Mouse (Mus musculus) hindbrain, embryonic 16.5 days (tissue): ENCODE results near the gene Faf1. TPM values are rescaled to one million over a fixed set of nuclear protein-coding genes. Genes with fewer than 3 reads are reported as not detected.

ENCODE experiments used
- ATAC-seq: fragments of 200-750 bp; cut with Nextera tagmentation; 2 replicates; pipeline ENCODE4 v1.8.0; 2017; ENCODE audit warnings: moderate TSS enrichment, moderate library complexity
- H3K27ac ChIP-seq: fragments of 300-500 bp; sonication (generic); 2 replicates; pipeline ENCODE4 v1.5.1; 2014; ENCODE audit warnings: low read depth, mild to moderate bottlenecking, control low read depth, low read length, moderate library complexity
- H3K27me3 ChIP-seq: fragments of 300-500 bp; sonication (generic); replicated peaks from 2 replicates; pipeline ENCODE4 v1.6.1; 2014; ENCODE audit warnings: low read length; ENCODE audit not compliant: control insufficient read depth, insufficient read depth
- H3K36me3 ChIP-seq: fragments of 300-500 bp; sonication (generic); 2 replicates; pipeline ENCODE4 v1.6.1; 2014; ENCODE audit warnings: mild to moderate bottlenecking, low read length, moderate library complexity, mixed read lengths; ENCODE audit not compliant: control insufficient read depth, insufficient read depth
- H3K4me1 ChIP-seq: fragments of 300-500 bp; sonication (generic); 2 replicates; pipeline ENCODE4 v1.6.1; 2014; ENCODE audit warnings: low read depth, low read length; ENCODE audit not compliant: control insufficient read depth, insufficient read depth
- H3K4me2 ChIP-seq: fragments of 300-500 bp; sonication (generic); 2 replicates; pipeline ENCODE4 v1.6.1; 2014; ENCODE audit warnings: mild to moderate bottlenecking, low read length, control low read depth, moderate library complexity
- H3K4me3 ChIP-seq: fragments of 300-500 bp; sonication (generic); 2 replicates; pipeline ENCODE4 v1.5.1; 2014; ENCODE audit warnings: mild to moderate bottlenecking, low read length, control low read depth, moderate library complexity
- H3K9ac ChIP-seq: fragments of 300-500 bp; sonication (generic); 2 replicates; pipeline ENCODE4 v1.6.1; 2014; ENCODE audit warnings: low read depth, mild to moderate bottlenecking, control low read depth, low read length, moderate library complexity
- H3K9me3 ChIP-seq: fragments of 300-500 bp; sonication (generic); 2 replicates; pipeline ENCODE4 v1.6.1; 2014; ENCODE audit warnings: mild to moderate bottlenecking, low read length, moderate library complexity; ENCODE audit not compliant: control insufficient read depth
- WGBS: fragments of 180-500 bp; shearing (Covaris S2); extraction: QIAGEN DNeasy Blood & Tissue Kit; methylation state at CpG from one replicate; pipeline ENCODE4 v1.1.7; 2014; 5-methylcytosine and 5-hydroxymethylcytosine counted together
- polyA plus RNA-seq: library from polyadenylated mRNA; unstranded; fragments of >200 nt; fragmentation: Nextera tagmentation; extraction: Ambion mirVana; gene quantifications from 2 replicates; pipeline ENCODE4 v1.2.1, GENCODE M21; 2015

The Faf1 gene
- polyA plus RNA-seq, 1 experiment from 2014 or later: 25.0 TPM

GRCm38 (mm10) chr4:109653251-109653650 lies 23.1 kb upstream of the Faf1 start:
- peaks cover 20% of the 10 kb centered on the region for H3K27me3 ChIP-seq
- H3K4me2 ChIP-seq: no peak overlapping the region
- no peak overlapping the region for H3K9ac ChIP-seq
- H3K9me3 ChIP-seq: no peaks in the 10 kb centered on the region
- H3K4me1 ChIP-seq: peaks cover 5% of the 10 kb centered on the region
- H3K27ac ChIP-seq: no peak overlapping the region
- no peaks in the 10 kb centered on the region for H3K36me3 ChIP-seq
- ATAC-seq: no peak
- H3K4me3 ChIP-seq: no peak overlapping the region

GRCm38 (mm10) chr4:109654701-109655100 lies 21.7 kb upstream of the Faf1 start:
- peaks cover 21% of the 10 kb centered on the region for H3K27me3 ChIP-seq
- H3K9me3 ChIP-seq: no peaks in the 10 kb centered on the region
- WGBS: 65% methylated on average over 2 of the region's 2 CpGs
- no peak for ATAC-seq
- no peak overlapping the region for H3K4me2 ChIP-seq
- no peak overlapping the region for H3K27ac ChIP-seq
- H3K9ac ChIP-seq: no peak overlapping the region
- peaks cover 5% of the 10 kb centered on the region for H3K4me1 ChIP-seq
- no peaks in the 10 kb centered on the region for H3K36me3 ChIP-seq
- H3K4me3 ChIP-seq: no peak overlapping the region

- Histone ChIP-seq H3K27me3 (peaks cover 28% of the 10 kb centered on the region), H3K4me2 (no peak overlapping the region), H3K36me3 (no peaks in the 10 kb centered on the region), H3K9ac (no peak overlapping the region), H3K27ac (no peak overlapping the region), H3K9me3 (no peaks in the 10 kb centered on the region), H3K4me3 (no peak overlapping the region), H3K4me1 (peaks cover 5% of the 10 kb centered on the region)
- ATAC-seq: no peak
- WGBS: 46% methylated on average over 2 of the region's 2 CpGs
Observed at GRCm38 (mm10) chr4:109655738-109656137, 20.6 kb upstream of the Faf1 start.

GRCm38 (mm10) chr4:109656301-109656700 lies 20.1 kb upstream of the Faf1 start:
- H3K36me3 ChIP-seq: no peaks in the 10 kb centered on the region
- no peak overlapping the region for H3K27ac ChIP-seq
- H3K4me3 ChIP-seq: no peak overlapping the region
- no peak overlapping the region for H3K4me2 ChIP-seq
- no peak overlapping the region for H3K9ac ChIP-seq
- H3K9me3 ChIP-seq: no peaks in the 10 kb centered on the region
- H3K27me3 ChIP-seq: peaks cover 29% of the 10 kb centered on the region
- H3K4me1 ChIP-seq: peaks cover 5% of the 10 kb centered on the region
- ATAC-seq: no peak
- WGBS: 21% methylated on average over 4 of the region's 4 CpGs

- no peaks in the 10 kb centered on the region for H3K9me3 ChIP-seq
- peak overlapping the region; percentile 61 for H3K4me2 ChIP-seq
- no peaks in the 10 kb centered on the region for H3K36me3 ChIP-seq
- peak overlapping the region; percentile 37 for H3K4me3 ChIP-seq
- ATAC-seq: peak; percentile 68
- peaks cover 34% of the 10 kb centered on the region for H3K27me3 ChIP-seq
- no peak overlapping the region for H3K27ac ChIP-seq
- WGBS: under 1% methylated on average over 49 of the region's 53 CpGs
- peaks cover 5% of the 10 kb centered on the region for H3K4me1 ChIP-seq
- H3K9ac ChIP-seq: no peak overlapping the region
Observed at GRCm38 (mm10) chr4:109657021-109657850, 19.2 kb upstream of the Faf1 start.

- 3% methylated on average over 20 of the region's 20 CpGs for WGBS
- H3K4me3 ChIP-seq: peak overlapping the region; percentile 37
- peaks cover 37% of the 10 kb centered on the region for H3K27me3 ChIP-seq
Observed at GRCm38 (mm10) chr4:109657851-109658500, 18.4 kb upstream of the Faf1 start.

GRCm38 (mm10) chr4:109658826-109659225 lies 17.6 kb upstream of the Faf1 start:
- no peak overlapping the region for H3K4me2 ChIP-seq
- ATAC-seq: no peak
- no peak overlapping the region for H3K9ac ChIP-seq
- H3K4me3 ChIP-seq: no peak overlapping the region
- WGBS: 16% methylated on average over 8 of the region's 8 CpGs
- peaks cover 34% of the 10 kb centered on the region for H3K27me3 ChIP-seq
- H3K9me3 ChIP-seq: no peaks in the 10 kb centered on the region
- H3K4me1 ChIP-seq: peaks cover 5% of the 10 kb centered on the region
- no peak overlapping the region for H3K27ac ChIP-seq
- H3K36me3 ChIP-seq: no peaks in the 10 kb centered on the region

More at GRCm38 (mm10) chr4:109657851-109658500, 18.4 kb upstream of the Faf1 start:
- H3K36me3 ChIP-seq: no peaks in the 10 kb centered on the region
- no peak overlapping the region for H3K27ac ChIP-seq
- peaks cover 5% of the 10 kb centered on the region for H3K4me1 ChIP-seq
- no peaks in the 10 kb centered on the region for H3K9me3 ChIP-seq
- no peak for ATAC-seq
- no peak overlapping the region for H3K9ac ChIP-seq
- peak overlapping the region; percentile 61 for H3K4me2 ChIP-seq

- H3K27ac ChIP-seq: no peak overlapping the region
- H3K27me3 ChIP-seq: peaks cover 35% of the 10 kb centered on the region
- peaks cover 5% of the 10 kb centered on the region for H3K4me1 ChIP-seq
- H3K36me3 ChIP-seq: no peaks in the 10 kb centered on the region
- H3K4me2 ChIP-seq: no peak overlapping the region
- WGBS: 26% methylated on average over 2 of the region's 2 CpGs
- ATAC-seq: no peak
- no peak overlapping the region for H3K4me3 ChIP-seq
- H3K9me3 ChIP-seq: no peaks in the 10 kb centered on the region
- H3K9ac ChIP-seq: no peak overlapping the region
Observed at GRCm38 (mm10) chr4:109659571-109659970, 16.8 kb upstream of the Faf1 start.

GRCm38 (mm10) chr4:109660568-109660967 lies 15.8 kb upstream of the Faf1 start:
- 36% methylated on average over 3 of the region's 3 CpGs for WGBS
- H3K9ac ChIP-seq: no peak overlapping the region
- H3K36me3 ChIP-seq: no peaks in the 10 kb centered on the region
- H3K9me3 ChIP-seq: no peaks in the 10 kb centered on the region
- ATAC-seq: no peak
- peaks cover 7% of the 10 kb centered on the region for H3K4me1 ChIP-seq
- no peak overlapping the region for H3K4me2 ChIP-seq
- H3K4me3 ChIP-seq: no peak overlapping the region
- no peak overlapping the region for H3K27ac ChIP-seq
- H3K27me3 ChIP-seq: peaks cover 28% of the 10 kb centered on the region
